Mouse (Mus musculus): ENCODE data around the gene Smok3a.

GRCm38 (mm10) chr5:138012382-138012781 is 8.7 kb upstream of the Smok3a start:
- TF ChIP-seq CTCF (IDR thresholded peaks at IDR 0.05; ENCODE audit: low read depth, low read length): no peak
- no peak for TF ChIP-seq GATA1 (IDR thresholded peaks at IDR 0.05; ENCODE audit: borderline replicate concordance, low read length)
- no peak for TF ChIP-seq TAL1 (conservative IDR thresholded peaks at IDR 0.05; ENCODE audit: low read depth, low read length)
